Mouse (Mus musculus) hindlimb bud, embryonic 11.5 days (tissue): ENCODE measurements around the gene Pdcd6ip.
A peak's percentile ranks its signal among the peaks of the same experiment; 100 is the strongest.
"Not testable (repeated sequence)": the region's sequence is repeated elsewhere in the genome, so short reads cannot be mapped to it uniquely, and the experiment has no call there.

Source experiments
- DNase-seq: peaks from one replicate; pipeline ENCODE4 v3.0.0-alpha.2; 2012; ENCODE audit warnings: low read depth, low spot score; ENCODE audit errors: extremely low spot score

Gene Pdcd6ip

GRCm38 (mm10) chr9:113707481-113708360 is at the start of gene Pdcd6ip:
Pdcd6ip (minus strand) TSS chr9:113708259.
- DNase-seq: peak; percentile 56

- no peak for DNase-seq
Measured at GRCm38 (mm10) chr9:113755888-113756719, 48.0 kb upstream of the Pdcd6ip start.

GRCm38 (mm10) chr9:113749356-113749755 is 41.3 kb upstream of the Pdcd6ip start:
- DNase-seq: no peak

- no peak for DNase-seq
Measured at GRCm38 (mm10) chr9:113743291-113743690, 35.2 kb upstream of the Pdcd6ip start.

GRCm38 (mm10) chr9:113742361-113742794 is 34.3 kb upstream of the Pdcd6ip start:
- DNase-seq: peak; percentile 18

GRCm38 (mm10) chr9:113741637-113742137 is 33.6 kb upstream of the Pdcd6ip start:
- no peak for DNase-seq

GRCm38 (mm10) chr9:113741108-113741636 is 33.1 kb upstream of the Pdcd6ip start, which contains the start of gene Clasp2:
Clasp2 (plus strand) TSS chr9:113741473.
- peak; percentile 18 for DNase-seq

GRCm38 (mm10) chr9:113738941-113739340 is 30.9 kb upstream of the Pdcd6ip start:
- no peak for DNase-seq

GRCm38 (mm10) chr9:113738021-113738420 is 30.0 kb upstream of the Pdcd6ip start:
- DNase-seq: no peak

- no peak for DNase-seq
Measured at GRCm38 (mm10) chr9:113735920-113736319, 27.9 kb upstream of the Pdcd6ip start.

GRCm38 (mm10) chr9:113731540-113731939 is 23.5 kb upstream of the Pdcd6ip start:
- no peak for DNase-seq

GRCm38 (mm10) chr9:113726991-113727680 is 19.1 kb upstream of the Pdcd6ip start:
- no peak for DNase-seq

- DNase-seq: no peak
Measured at GRCm38 (mm10) chr9:113726131-113726530, 18.1 kb upstream of the Pdcd6ip start.

GRCm38 (mm10) chr9:113725609-113726008 is 17.6 kb upstream of the Pdcd6ip start:
- DNase-seq: not testable (repeated sequence)

- DNase-seq: no peak
Measured at GRCm38 (mm10) chr9:113724646-113725045, 16.6 kb upstream of the Pdcd6ip start.

- no peak for DNase-seq
Measured at GRCm38 (mm10) chr9:113719063-113719462, 11.0 kb upstream of the Pdcd6ip start.

GRCm38 (mm10) chr9:113710871-113711270 is 2.8 kb upstream of the Pdcd6ip start:
- DNase-seq: no peak

GRCm38 (mm10) chr9:113708361-113709280 is 562 bp upstream of the Pdcd6ip start:
- DNase-seq: no peak

GRCm38 (mm10) chr9:113706841-113707240 is 1.2 kb downstream of the Pdcd6ip start:
- no peak for DNase-seq
